Mouse (Mus musculus): ENCODE data around the gene Lhfp. TPM values are rescaled to one million over a fixed set of nuclear protein-coding genes. Genes with fewer than 3 reads are reported as not detected.

Gene Lhfp
- total RNA-seq (2015) (0.41 and 0.51 TPM in 2 replicates), total RNA-seq (2017) (0.16 and 0.33 TPM in 2 replicates)

GRCm38 (mm10) chr3:53041411-53042239 lies at the start of gene Lhfp:
Lhfp (plus strand) TSS chr3:53041528.
- peak; percentile 38; the same call in 1 of the 2 replicates for ATAC-seq (ENCODE audit: poor library complexity, severe bottlenecking)

GRCm38 (mm10) chr3:52993296-52993695 lies 48.0 kb upstream of the Lhfp start:
- no peak for ATAC-seq (ENCODE audit: poor library complexity, severe bottlenecking)

- no peak for ATAC-seq (ENCODE audit: poor library complexity, severe bottlenecking)
Observed at GRCm38 (mm10) chr3:52994666-52995065, 46.7 kb upstream of the Lhfp start.

- ATAC-seq (ENCODE audit: poor library complexity, severe bottlenecking), result no peak
Observed at GRCm38 (mm10) chr3:52996635-52997034, 44.7 kb upstream of the Lhfp start.

GRCm38 (mm10) chr3:52997381-52997780 lies 43.9 kb upstream of the Lhfp start:
- ATAC-seq (ENCODE audit: poor library complexity, severe bottlenecking), result no peak

- no peak for ATAC-seq (ENCODE audit: poor library complexity, severe bottlenecking)
Observed at GRCm38 (mm10) chr3:52999016-52999744, 42.1 kb upstream of the Lhfp start.

- ATAC-seq (ENCODE audit: poor library complexity, severe bottlenecking), result no peak
Observed at GRCm38 (mm10) chr3:52999996-53000395, 41.3 kb upstream of the Lhfp start.

GRCm38 (mm10) chr3:53002076-53002475 lies 39.3 kb upstream of the Lhfp start:
- no peak for ATAC-seq (ENCODE audit: poor library complexity, severe bottlenecking)

- no peak for ATAC-seq (ENCODE audit: poor library complexity, severe bottlenecking)
Observed at GRCm38 (mm10) chr3:53004406-53005114, 36.8 kb upstream of the Lhfp start.

GRCm38 (mm10) chr3:53007411-53007810 lies 33.9 kb upstream of the Lhfp start:
- ATAC-seq (ENCODE audit: poor library complexity, severe bottlenecking), result no peak

- ATAC-seq (ENCODE audit: poor library complexity, severe bottlenecking), result peak; percentile 98
Observed at GRCm38 (mm10) chr3:53016436-53017340, 24.6 kb upstream of the Lhfp start, which contains the start of gene Cog6. Cog6 (minus strand) TSS chr3:53017237.

- no peak for ATAC-seq (ENCODE audit: poor library complexity, severe bottlenecking)
Observed at GRCm38 (mm10) chr3:53027333-53027732, 14.0 kb upstream of the Lhfp start.

GRCm38 (mm10) chr3:53029046-53029445 lies 12.3 kb upstream of the Lhfp start:
- peak; percentile 80 for ATAC-seq (ENCODE audit: poor library complexity, severe bottlenecking)

- no peak for ATAC-seq (ENCODE audit: poor library complexity, severe bottlenecking)
Observed at GRCm38 (mm10) chr3:53031586-53031985, 9.7 kb upstream of the Lhfp start.

GRCm38 (mm10) chr3:53032432-53032831 lies 8.9 kb upstream of the Lhfp start:
- no peak for ATAC-seq (ENCODE audit: poor library complexity, severe bottlenecking)

- no peak for ATAC-seq (ENCODE audit: poor library complexity, severe bottlenecking)
Observed at GRCm38 (mm10) chr3:53033448-53033847, 7.9 kb upstream of the Lhfp start.

GRCm38 (mm10) chr3:53036076-53036475 lies 5.3 kb upstream of the Lhfp start:
- no peak for ATAC-seq (ENCODE audit: poor library complexity, severe bottlenecking)

- ATAC-seq (ENCODE audit: poor library complexity, severe bottlenecking), result no peak
Observed at GRCm38 (mm10) chr3:53036941-53037340, 4.4 kb upstream of the Lhfp start.

- no peak for ATAC-seq (ENCODE audit: poor library complexity, severe bottlenecking)
Observed at GRCm38 (mm10) chr3:53038913-53039312, 2.4 kb upstream of the Lhfp start.

GRCm38 (mm10) chr3:53039746-53040145 lies 1.6 kb upstream of the Lhfp start:
- no peak for ATAC-seq (ENCODE audit: poor library complexity, severe bottlenecking)
